Mouse (Mus musculus): Measurements from ENCODE around the gene Bcl2l11.

Bcl2l11 gene

GRCm38 (mm10) chr2:128111537-128111936 is 14.3 kb upstream of the Bcl2l11 start:
- no peak for DNase-seq (ENCODE audit: low spot score)

DNA sequence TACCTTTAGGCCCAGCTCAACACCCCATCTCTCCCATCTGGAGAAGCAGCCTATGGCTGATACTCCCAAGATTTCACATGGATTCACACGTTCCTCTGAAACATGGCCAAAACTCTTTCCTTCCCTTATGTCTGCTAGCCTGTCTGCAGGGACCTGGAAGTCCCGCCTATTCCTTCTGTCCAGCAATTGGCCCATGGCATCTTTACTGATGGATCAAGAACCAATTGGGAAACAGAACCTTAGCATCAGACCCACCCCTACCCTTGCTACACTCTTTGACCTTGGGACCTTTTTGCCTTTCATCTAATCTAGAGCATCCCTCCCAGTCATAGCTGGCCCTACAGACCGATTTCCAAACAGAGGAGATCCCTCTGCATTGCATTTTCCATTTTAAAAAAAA is 11.2 kb upstream of the Bcl2l11 start:
- DNase-seq (ENCODE audit: low spot score), result no peak

DNA sequence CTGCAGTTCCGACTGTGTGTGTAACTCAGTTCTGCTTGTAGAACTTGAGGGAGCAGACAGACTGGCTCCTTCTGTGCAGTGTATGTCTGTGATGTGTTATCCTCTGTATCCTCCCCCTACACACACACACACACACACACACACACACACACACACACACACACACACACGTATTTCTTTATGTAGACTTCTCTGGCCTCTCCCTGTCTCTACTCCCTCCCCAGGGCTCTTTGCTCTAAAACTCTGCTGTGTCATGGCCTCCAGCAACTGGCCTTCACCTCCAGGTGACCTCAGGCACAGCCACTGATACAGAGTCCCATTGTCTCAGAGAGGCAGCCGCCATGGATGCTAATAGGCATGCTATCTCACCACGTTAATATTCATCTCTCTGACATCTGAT is 10.3 kb upstream of the Bcl2l11 start:
- no peak for DNase-seq (ENCODE audit: low spot score)

DNA sequence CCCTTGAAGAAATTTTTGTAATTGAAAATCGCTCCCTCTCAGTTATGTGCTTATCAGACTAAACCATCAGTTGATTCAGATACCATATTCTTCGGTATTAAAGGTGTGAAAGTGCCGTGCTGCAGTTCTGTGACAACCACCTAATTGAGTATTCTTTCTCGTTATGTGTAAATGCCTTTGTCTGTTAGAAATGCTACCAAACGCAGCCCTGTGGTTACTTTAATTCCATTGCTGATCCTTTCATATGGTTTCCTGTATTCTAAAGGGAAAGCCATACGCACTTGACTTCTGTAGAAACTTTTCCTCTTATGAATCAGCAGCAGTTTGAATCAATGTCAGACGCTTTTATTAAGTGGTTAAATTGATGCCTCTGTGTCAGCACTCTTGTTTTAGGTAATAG is 8.2 kb upstream of the Bcl2l11 start:
- DNase-seq (ENCODE audit: low spot score), result no peak

DNA sequence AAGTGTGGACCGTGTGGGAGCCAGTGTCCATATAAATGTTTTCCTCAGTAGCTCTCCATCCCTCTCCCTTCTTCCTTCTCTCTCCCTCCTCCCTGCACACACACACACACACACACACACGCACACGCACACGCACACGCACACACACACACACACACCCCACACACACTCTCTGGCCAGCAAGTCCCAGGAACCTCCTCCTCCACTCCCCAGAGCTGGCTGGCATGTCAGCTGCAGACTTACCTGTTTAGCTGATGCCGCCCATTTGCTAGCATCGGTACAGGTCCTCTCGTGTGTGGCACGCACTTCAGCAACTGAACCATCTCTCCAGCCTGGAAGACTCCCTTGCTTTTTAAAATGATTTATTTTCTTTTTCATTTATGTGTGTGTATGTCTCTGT is 6.9 kb upstream of the Bcl2l11 start:
- DNase-seq (ENCODE audit: low spot score), result no peak

- DNase-seq (ENCODE audit: low spot score), result no peak
Measured at GRCm38 (mm10) chr2:128122491-128122890, 3.3 kb upstream of the Bcl2l11 start.

DNA sequence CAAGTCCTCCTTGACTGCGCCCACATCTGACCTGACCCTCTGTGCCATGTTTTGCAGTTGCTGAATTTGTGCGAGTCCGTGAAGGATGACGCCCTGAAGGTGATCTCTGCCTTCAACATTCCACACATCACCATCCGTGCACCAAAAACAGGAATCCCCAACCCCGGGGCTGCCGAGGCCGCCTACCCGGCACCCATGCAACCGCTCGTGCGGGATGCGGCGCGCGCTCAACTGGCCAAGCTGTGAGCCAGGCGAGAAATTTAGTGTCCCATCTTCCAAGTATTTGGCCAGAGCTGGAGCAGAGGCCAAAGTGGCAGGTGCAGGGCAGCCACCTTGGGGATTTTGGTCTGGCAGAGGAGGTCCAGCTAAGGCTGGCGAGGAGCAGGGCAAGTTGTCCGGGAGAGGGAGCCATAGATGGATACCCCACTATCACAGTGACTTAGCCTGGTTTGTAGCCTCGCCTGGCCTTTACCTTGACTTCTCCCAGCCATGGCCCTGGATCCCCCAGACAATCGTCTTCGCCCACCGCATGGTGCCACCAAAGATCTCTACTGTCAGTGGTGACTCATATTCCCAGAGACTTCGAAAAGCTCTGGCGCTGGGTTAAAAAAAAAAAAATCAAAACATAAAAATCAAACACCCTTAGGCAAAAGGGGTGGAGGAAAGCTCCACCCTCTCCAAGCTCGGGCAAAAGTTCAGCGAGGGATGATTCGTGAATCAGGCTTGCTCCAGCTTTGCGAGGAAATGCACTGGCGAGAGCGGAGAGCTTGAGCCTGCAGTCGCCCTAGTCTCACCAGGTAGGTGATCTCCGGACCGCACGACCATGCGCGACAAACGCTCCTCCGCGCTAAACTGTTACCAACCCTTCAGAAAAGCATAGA is 2.7 kb upstream of the Bcl2l11 start:
- no peak for DNase-seq (ENCODE audit: low spot score)

DNA sequence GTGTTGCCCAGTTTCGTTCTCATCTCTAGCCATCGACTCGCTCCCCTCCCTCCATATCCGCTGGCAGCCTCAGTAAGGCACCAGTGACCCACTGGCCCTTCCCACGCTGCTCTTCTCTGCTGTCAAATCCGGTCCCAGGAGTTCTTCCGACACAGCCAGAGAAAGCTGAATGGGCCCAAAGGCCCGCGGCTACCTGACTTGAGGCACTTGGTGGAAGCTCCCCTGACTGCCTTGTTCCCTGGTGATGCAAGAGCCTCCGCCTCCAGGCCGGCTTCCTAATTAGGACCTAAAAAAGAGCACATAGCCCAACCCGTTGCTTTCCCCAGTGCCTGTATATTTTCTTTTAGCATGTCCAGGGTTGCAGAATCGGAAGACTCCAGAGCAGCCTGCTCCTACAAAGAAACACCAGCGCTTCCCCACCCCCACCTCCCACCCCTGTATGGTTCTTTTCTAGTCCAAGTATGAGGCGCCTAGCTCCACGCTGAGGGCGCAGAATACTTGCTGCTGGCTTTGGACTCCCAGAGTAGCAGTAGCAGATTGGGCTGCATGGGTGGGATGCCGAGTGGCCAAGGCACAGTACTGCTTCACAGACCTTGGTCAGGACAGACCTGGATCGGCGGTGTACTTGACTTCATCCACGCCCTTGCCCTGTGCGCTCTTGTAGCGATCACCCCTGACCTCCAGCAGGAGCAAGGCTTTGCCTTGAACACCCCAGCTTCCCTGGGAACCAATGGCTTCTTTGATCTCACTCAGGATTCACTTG is 1.7 kb upstream of the Bcl2l11 start:
- DNase-seq (ENCODE audit: low spot score), result no peak

GRCm38 (mm10) chr2:128124693-128125092 is 1.1 kb upstream of the Bcl2l11 start:
- no peak for DNase-seq (ENCODE audit: low spot score)

GRCm38 (mm10) chr2:128126591-128127051 is 783 bp downstream of the Bcl2l11 start:
- no peak for DNase-seq (ENCODE audit: low spot score)

DNA sequence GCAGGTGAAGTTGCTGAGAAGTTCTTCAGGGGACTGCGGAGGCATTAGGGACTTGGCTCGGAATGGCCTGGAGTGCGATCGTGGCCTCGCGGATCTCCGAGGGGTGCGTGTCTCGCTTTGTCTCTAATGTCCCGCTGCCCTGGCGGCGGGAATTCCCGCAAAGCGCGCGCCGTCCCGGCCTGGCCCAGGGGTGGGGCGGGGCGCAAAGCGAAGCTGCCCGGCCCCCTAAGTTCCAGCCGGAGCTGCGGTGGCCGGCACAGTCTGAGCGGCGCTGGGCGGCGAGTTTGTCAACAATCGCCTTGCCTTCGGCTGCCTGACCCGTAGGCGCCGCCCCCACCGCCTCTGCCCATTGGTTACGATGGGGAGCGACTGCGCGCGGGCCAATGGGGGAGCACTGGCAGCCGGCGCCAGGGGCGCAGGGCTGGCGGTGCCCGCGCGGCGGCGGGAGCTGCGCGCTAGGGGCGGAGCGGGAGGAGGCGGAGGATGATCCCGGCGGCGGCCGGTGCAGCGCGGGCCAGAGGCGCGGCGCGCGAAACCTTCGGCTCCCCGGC is 1.4 kb downstream of the Bcl2l11 start:
- peak; percentile 87 for DNase-seq (ENCODE audit: low spot score)

GRCm38 (mm10) chr2:128127691-128128292 is 2.0 kb downstream of the Bcl2l11 start:
- peak; percentile 28 for DNase-seq (ENCODE audit: low spot score)

DNA sequence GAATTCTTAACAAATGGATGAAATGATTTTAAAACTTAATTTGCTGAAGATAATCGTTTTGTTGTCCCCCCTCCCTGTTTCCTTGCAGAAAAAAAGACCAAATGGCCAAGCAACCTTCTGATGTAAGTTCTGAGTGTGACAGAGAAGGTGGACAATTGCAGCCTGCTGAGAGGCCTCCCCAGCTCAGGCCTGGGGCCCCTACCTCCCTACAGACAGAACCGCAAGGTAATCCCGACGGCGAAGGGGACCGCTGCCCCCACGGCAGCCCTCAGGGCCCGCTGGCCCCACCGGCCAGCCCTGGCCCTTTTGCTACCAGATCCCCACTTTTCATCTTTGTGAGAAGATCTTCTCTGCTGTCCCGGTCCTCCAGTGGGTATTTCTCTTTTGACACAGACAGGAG is 2.7 kb downstream of the Bcl2l11 start:
- no peak for DNase-seq (ENCODE audit: low spot score)

- no peak for DNase-seq (ENCODE audit: low spot score)
Measured at GRCm38 (mm10) chr2:128131503-128131902, 5.7 kb downstream of the Bcl2l11 start.

GRCm38 (mm10) chr2:128132635-128133034 is 6.8 kb downstream of the Bcl2l11 start:
- DNase-seq (ENCODE audit: low spot score), result no peak

- no peak for DNase-seq (ENCODE audit: low spot score)
Measured at GRCm38 (mm10) chr2:128133865-128134264, 8.0 kb downstream of the Bcl2l11 start.

DNA sequence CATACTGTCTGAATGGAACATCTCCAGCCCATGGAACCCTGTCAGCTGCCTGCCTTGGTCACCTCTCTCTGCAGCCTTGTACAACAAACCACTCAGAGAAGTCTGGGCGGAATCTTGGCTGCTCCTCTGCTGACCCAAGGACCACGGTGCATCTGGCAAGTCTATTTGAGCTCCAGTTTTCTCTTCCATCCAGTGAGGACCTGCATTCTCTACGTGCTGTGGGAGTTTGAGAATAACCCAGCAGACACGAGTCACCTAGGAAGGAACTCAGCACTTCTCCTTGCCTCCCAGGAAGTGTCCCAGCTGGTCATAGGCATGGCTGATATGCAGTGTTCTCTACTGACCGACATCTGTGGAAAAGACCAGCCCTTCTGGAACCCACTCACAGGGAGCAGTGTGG is 8.6 kb downstream of the Bcl2l11 start:
- no peak for DNase-seq (ENCODE audit: low spot score)

DNA sequence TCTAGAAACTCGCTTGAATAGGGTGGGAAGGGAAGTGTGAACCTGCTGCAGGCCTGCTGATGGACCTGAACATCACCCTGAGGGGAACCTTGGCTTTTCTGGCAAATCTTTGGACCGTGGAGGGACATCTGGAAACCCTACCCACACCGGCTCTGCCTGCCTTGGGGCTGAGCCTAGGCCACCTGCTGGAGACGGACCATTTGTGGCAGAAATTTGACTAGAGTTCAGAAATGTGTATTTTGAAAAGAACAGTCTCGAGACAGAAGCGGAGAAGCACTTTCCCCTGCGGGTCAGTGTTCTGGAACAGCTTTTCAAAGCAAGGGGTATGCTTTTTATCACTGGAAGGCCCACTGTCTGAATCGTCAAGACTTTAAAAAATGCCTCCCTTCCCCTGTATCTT is 9.1 kb downstream of the Bcl2l11 start:
- no peak for DNase-seq (ENCODE audit: low spot score)

- DNase-seq (ENCODE audit: low spot score), result no peak
Measured at GRCm38 (mm10) chr2:128136769-128137433, 11.1 kb downstream of the Bcl2l11 start.

DNA sequence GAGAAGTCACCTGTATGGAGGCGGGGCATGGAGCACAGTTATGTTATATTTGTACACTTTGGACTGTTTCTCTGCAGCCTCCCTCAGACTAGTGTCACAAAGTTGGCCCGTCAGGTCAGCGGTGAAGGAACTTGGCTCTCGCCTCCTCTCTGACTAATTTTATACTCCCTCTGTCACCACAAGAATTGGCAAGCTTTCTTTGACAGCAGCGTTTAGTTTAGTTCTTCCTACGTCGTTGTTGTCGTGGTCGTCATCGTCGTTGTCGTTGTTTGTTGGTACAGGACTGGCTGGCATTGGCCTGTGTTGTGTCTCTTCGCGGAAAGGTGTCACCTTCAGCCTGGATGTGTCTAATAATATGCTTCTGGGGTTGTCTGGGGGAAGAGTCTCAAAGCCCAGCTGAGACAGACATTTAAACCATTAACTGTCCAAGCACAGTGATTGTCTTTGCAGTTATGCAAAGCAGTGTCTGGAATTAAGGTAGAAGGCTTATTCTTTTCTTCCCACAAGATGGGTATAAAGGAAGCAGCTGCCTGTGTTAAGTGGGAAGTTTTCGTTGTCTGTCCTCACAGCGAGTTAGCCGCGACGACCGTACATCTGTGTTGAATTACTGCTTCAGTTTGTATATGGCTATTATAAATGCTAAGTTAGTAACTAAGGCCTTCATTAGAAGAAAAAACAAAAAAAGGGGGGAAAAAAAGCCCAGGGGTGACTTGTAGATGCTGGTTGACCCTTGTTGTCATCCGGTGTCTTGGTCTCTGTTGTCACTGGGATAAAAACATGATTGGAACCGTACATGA is 11.8 kb downstream of the Bcl2l11 start:
- DNase-seq (ENCODE audit: low spot score), result no peak

DNA sequence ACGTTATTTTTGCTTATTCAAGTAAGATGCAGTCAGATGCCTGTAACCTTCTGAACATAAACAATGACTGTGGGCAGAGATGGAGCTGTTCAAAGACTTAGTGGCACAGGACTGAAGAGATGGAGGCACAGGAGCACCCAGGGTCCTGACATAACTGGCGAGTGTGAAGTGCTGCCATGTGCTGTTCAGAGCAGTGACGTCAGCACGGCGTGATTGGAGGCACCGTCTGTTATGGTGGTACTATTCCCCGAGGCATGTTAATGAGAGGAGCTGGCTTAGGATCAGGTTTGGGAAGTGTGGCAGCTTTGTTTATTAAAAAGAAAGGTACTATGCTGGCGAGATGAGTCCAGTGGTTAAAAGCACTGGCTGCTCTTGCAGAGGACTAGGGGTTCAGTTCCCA is 13.1 kb downstream of the Bcl2l11 start:
- no peak for DNase-seq (ENCODE audit: low spot score)
